Mouse (Mus musculus) c-Kit-positive CD71-positive TER-119-negative erythroid progenitor cells, embryonic 14.5 days (primary cell): ENCODE measurements around the gene Abca17.

ENCODE experiments used
- DNase-seq: peaks from one replicate; pipeline ENCODE4 v3.0.0-alpha.2; 2013; ENCODE audit warnings: low read depth

The Abca17 gene

GRCm38 (mm10) chr17:24346831-24347230 lies 4.0 kb downstream of the Abca17 start:
- DNase-seq: no peak

GRCm38 (mm10) chr17:24344672-24345071 lies 6.2 kb downstream of the Abca17 start:
- no peak for DNase-seq

- DNase-seq: no peak
These were observed 23.2 kb downstream of the Abca17 start for GRCm38 (mm10) chr17:24327656-24328055.

GRCm38 (mm10) chr17:24325051-24325450 lies 25.8 kb downstream of the Abca17 start:
- DNase-seq: no peak

- no peak for DNase-seq
These were observed 30.0 kb downstream of the Abca17 start for GRCm38 (mm10) chr17:24320826-24321225.

- peak; percentile 22 for DNase-seq
These were observed 43.4 kb downstream of the Abca17 start for GRCm38 (mm10) chr17:24307500-24307899.

GRCm38 (mm10) chr17:24300651-24301050 lies 50.2 kb downstream of the Abca17 start:
- DNase-seq: no peak

- DNase-seq: no peak
These were observed 61.5 kb downstream of the Abca17 start for GRCm38 (mm10) chr17:24289338-24289737.

GRCm38 (mm10) chr17:24288477-24288876 lies 62.4 kb downstream of the Abca17 start:
- DNase-seq: no peak

GRCm38 (mm10) chr17:24285680-24286079 lies 65.2 kb downstream of the Abca17 start:
- no peak for DNase-seq

- DNase-seq: no peak
These were observed 67.5 kb downstream of the Abca17 start for GRCm38 (mm10) chr17:24283266-24283818.

- DNase-seq: peak; percentile 13
These were observed 68.2 kb downstream of the Abca17 start for GRCm38 (mm10) chr17:24282637-24283036.

GRCm38 (mm10) chr17:24279907-24280306 lies 71.0 kb downstream of the Abca17 start:
- no peak for DNase-seq

GRCm38 (mm10) chr17:24267133-24267532 lies 83.7 kb downstream of the Abca17 start:
- DNase-seq: no peak

GRCm38 (mm10) chr17:24264766-24265165 lies 86.1 kb downstream of the Abca17 start:
- DNase-seq: no peak

GRCm38 (mm10) chr17:24260516-24260915 lies 90.4 kb downstream of the Abca17 start:
- no peak for DNase-seq

- no peak for DNase-seq
These were observed 91.2 kb downstream of the Abca17 start for GRCm38 (mm10) chr17:24259702-24260101.

GRCm38 (mm10) chr17:24258981-24259380 lies 91.9 kb downstream of the Abca17 start:
- no peak for DNase-seq

GRCm38 (mm10) chr17:24252329-24252728 lies 98.5 kb downstream of the Abca17 start:
- no peak for DNase-seq

GRCm38 (mm10) chr17:24251320-24252069 lies 99.4 kb downstream of the Abca17 start, which contains the start of gene Ccnf:
Gene Ccnf, minus strand, starts transcription at chr17:24251484.
- DNase-seq: peak; percentile 96

- DNase-seq: no peak
These were observed 99.9 kb downstream of the Abca17 start for GRCm38 (mm10) chr17:24250988-24251319.

- no peak for DNase-seq
These were observed 102.2 kb downstream of the Abca17 start for GRCm38 (mm10) chr17:24248641-24249040.

- DNase-seq: no peak
These were observed 106.8 kb downstream of the Abca17 start for GRCm38 (mm10) chr17:24244061-24244460.
